Mouse (Mus musculus): Measurements from ENCODE around the gene Htra3. TPM values are rescaled to one million over a fixed set of nuclear protein-coding genes. Genes with fewer than 3 reads are reported as not detected.

The Htra3 gene
- polyA plus RNA-seq, 1 experiment from 2014 or later = 4.7 TPM

GRCm38 (mm10) chr5:35655753-35656485 is 23.7 kb downstream of the Htra3 start:
- no peaks in the 10 kb centered on the region for H3K36me3 ChIP-seq (ENCODE audit: control insufficient read depth, insufficient read depth, low read length)
- no peak overlapping the region for H3K4me3 ChIP-seq (ENCODE audit: low read depth, low read length)
- H3K9me3 ChIP-seq (ENCODE audit: control insufficient read depth, low read length) = no peaks in the 10 kb centered on the region
- DNase-seq (ENCODE audit: low spot score) (no peak), ATAC-seq (ENCODE audit: low FRiP score) (no peak)
- H3K9ac ChIP-seq (ENCODE audit: low read depth, low read length) = no peak overlapping the region
- no peak overlapping the region for H3K4me2 ChIP-seq (replicated peaks; ENCODE audit: low read depth, low read length)
- H3K27ac ChIP-seq (ENCODE audit: low read depth, low read length) = no peak overlapping the region
- H3K4me1 ChIP-seq (replicated peaks; ENCODE audit: control insufficient read depth, insufficient read depth, low read length) = no peaks in the 10 kb centered on the region
- no peaks in the 10 kb centered on the region for H3K27me3 ChIP-seq (ENCODE audit: control insufficient read depth, insufficient read depth, low read length)
- WGBS = 87% methylated on average over 10 of the region's 10 CpGs

GRCm38 (mm10) chr5:35653743-35654395 is 25.7 kb downstream of the Htra3 start:
- Histone ChIP-seq H3K36me3 (ENCODE audit: control insufficient read depth, insufficient read depth, low read length) (no peaks in the 10 kb centered on the region), H3K9ac (ENCODE audit: low read depth, low read length) (no peak overlapping the region), H3K4me1 (replicated peaks; ENCODE audit: control insufficient read depth, insufficient read depth, low read length) (no peaks in the 10 kb centered on the region), H3K4me3 (ENCODE audit: low read depth, low read length) (no peak overlapping the region), H3K9me3 (ENCODE audit: control insufficient read depth, low read length) (no peaks in the 10 kb centered on the region), H3K4me2 (replicated peaks; ENCODE audit: low read depth, low read length) (no peak overlapping the region), H3K27ac (ENCODE audit: low read depth, low read length) (no peak overlapping the region), H3K27me3 (ENCODE audit: control insufficient read depth, insufficient read depth, low read length) (no peaks in the 10 kb centered on the region)
- DNase-seq (ENCODE audit: low spot score) = no peak
- WGBS = 73% methylated on average over 9 of the region's 9 CpGs
- ATAC-seq (ENCODE audit: low FRiP score) = no peak

DNA sequence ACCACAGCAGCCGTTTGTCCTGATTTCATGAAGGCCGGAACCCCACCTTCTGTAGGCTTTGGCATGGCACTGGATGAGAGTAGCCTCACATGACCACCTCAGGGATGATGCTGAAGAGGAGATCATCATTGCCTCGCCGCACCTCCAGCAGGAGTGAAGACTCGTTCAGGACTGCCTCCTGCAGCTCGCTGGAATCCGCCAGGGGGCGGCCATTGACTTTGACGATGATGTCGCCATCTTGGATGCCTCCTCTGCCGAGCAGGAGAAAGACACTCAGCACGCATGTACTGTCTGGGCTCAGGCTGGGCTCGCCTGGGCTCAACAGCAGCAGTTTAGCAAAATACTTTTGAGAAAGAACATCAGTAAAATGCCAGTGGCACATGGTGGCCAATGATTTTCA is 26.7 kb downstream of the Htra3 start:
- DNase-seq (ENCODE audit: low spot score) (no peak), ATAC-seq (ENCODE audit: low FRiP score) (no peak)
- no peaks in the 10 kb centered on the region for H3K27me3 ChIP-seq (ENCODE audit: control insufficient read depth, insufficient read depth, low read length)
- no peaks in the 10 kb centered on the region for H3K4me1 ChIP-seq (replicated peaks; ENCODE audit: control insufficient read depth, insufficient read depth, low read length)
- no peaks in the 10 kb centered on the region for H3K36me3 ChIP-seq (ENCODE audit: control insufficient read depth, insufficient read depth, low read length)
- H3K4me3 ChIP-seq (ENCODE audit: low read depth, low read length) = no peak overlapping the region
- no peak overlapping the region for H3K4me2 ChIP-seq (replicated peaks; ENCODE audit: low read depth, low read length)
- no peaks in the 10 kb centered on the region for H3K9me3 ChIP-seq (ENCODE audit: control insufficient read depth, low read length)
- no peak overlapping the region for H3K27ac ChIP-seq (ENCODE audit: low read depth, low read length)
- 84% methylated on average over 13 of the region's 13 CpGs for WGBS
- H3K9ac ChIP-seq (ENCODE audit: low read depth, low read length) = no peak overlapping the region

- Histone ChIP-seq H3K9ac (ENCODE audit: low read depth, low read length) (no peak overlapping the region), H3K4me1 (replicated peaks; ENCODE audit: control insufficient read depth, insufficient read depth, low read length) (no peaks in the 10 kb centered on the region), H3K36me3 (ENCODE audit: control insufficient read depth, insufficient read depth, low read length) (no peaks in the 10 kb centered on the region), H3K4me2 (replicated peaks; ENCODE audit: low read depth, low read length) (no peak overlapping the region), H3K27ac (ENCODE audit: low read depth, low read length) (no peak overlapping the region), H3K27me3 (ENCODE audit: control insufficient read depth, insufficient read depth, low read length) (no peaks in the 10 kb centered on the region), H3K9me3 (ENCODE audit: control insufficient read depth, low read length) (no peaks in the 10 kb centered on the region), H3K4me3 (ENCODE audit: low read depth, low read length) (no peak overlapping the region)
- WGBS = 81% methylated on average over 3 of the region's 3 CpGs
- no peak for DNase-seq (ENCODE audit: low spot score)
- no peak for ATAC-seq (ENCODE audit: low FRiP score)
These were observed 27.3 kb downstream of the Htra3 start for GRCm38 (mm10) chr5:35652319-35652718.

DNA sequence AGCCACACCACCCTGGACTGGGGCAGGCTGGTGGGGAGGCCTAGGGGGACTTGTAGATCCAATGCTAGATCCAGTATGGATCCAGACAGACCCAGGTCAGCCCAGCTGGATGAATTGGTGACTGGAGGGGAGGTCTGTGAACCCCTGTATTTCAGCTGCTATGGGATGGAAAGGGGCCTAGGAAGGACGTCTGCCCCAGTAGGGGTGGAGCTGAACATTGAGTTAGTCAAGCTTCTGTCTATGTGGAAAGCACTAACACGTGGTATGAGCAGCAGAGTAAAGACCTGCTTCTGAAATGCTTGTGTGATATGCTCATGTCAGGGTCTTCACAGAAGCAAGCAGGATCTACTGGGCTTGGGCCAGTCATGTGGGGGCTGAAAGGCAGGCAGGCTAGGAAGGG is 31.4 kb downstream of the Htra3 start:
- 72% methylated on average over 2 of the region's 2 CpGs for WGBS
- no peaks in the 10 kb centered on the region for H3K9me3 ChIP-seq (ENCODE audit: control insufficient read depth, low read length)
- H3K36me3 ChIP-seq (ENCODE audit: control insufficient read depth, insufficient read depth, low read length) = no peaks in the 10 kb centered on the region
- ATAC-seq (ENCODE audit: low FRiP score) (no peak), DNase-seq (ENCODE audit: low spot score) (no peak)
- no peaks in the 10 kb centered on the region for H3K4me1 ChIP-seq (replicated peaks; ENCODE audit: control insufficient read depth, insufficient read depth, low read length)
- no peak overlapping the region for H3K4me3 ChIP-seq (ENCODE audit: low read depth, low read length)
- no peak overlapping the region for H3K4me2 ChIP-seq (replicated peaks; ENCODE audit: low read depth, low read length)
- no peaks in the 10 kb centered on the region for H3K27me3 ChIP-seq (ENCODE audit: control insufficient read depth, insufficient read depth, low read length)
- no peak overlapping the region for H3K27ac ChIP-seq (ENCODE audit: low read depth, low read length)
- no peak overlapping the region for H3K9ac ChIP-seq (ENCODE audit: low read depth, low read length)

- no peak overlapping the region for H3K4me2 ChIP-seq (replicated peaks; ENCODE audit: low read depth, low read length)
- WGBS = 78% methylated on average over 4 of the region's 4 CpGs
- H3K27me3 ChIP-seq (ENCODE audit: control insufficient read depth, insufficient read depth, low read length) = no peaks in the 10 kb centered on the region
- no peaks in the 10 kb centered on the region for H3K36me3 ChIP-seq (ENCODE audit: control insufficient read depth, insufficient read depth, low read length)
- H3K4me3 ChIP-seq (ENCODE audit: low read depth, low read length) = no peak overlapping the region
- no peak overlapping the region for H3K27ac ChIP-seq (ENCODE audit: low read depth, low read length)
- ATAC-seq (ENCODE audit: low FRiP score) (no peak), DNase-seq (ENCODE audit: low spot score) (no peak)
- H3K9ac ChIP-seq (ENCODE audit: low read depth, low read length) = no peak overlapping the region
- H3K9me3 ChIP-seq (ENCODE audit: control insufficient read depth, low read length) = no peaks in the 10 kb centered on the region
- no peaks in the 10 kb centered on the region for H3K4me1 ChIP-seq (replicated peaks; ENCODE audit: control insufficient read depth, insufficient read depth, low read length)
These were observed 32.0 kb downstream of the Htra3 start for GRCm38 (mm10) chr5:35647562-35647961.

DNA sequence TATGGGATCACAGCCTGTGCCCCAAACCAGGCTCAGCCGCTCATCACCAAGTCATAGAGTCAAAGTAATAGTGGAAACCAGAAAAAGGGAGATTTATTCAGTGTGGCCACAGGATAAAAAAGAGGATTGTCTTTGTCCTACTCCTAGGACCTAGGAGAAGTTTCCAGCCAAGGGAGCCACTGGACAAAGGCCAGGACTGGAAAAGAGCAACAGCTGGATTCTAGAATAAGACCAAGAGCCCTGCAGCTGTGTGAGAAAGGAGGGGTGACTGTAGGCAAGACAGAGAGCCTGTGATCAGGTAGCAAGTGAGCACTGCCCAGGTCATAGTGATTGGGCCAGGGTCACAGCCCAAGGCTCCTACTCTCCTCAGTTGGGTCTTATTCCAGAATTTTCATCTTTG is 32.7 kb downstream of the Htra3 start:
- ATAC-seq (ENCODE audit: low FRiP score) (no peak), DNase-seq (ENCODE audit: low spot score) (no peak)
- no peaks in the 10 kb centered on the region for H3K9me3 ChIP-seq (ENCODE audit: control insufficient read depth, low read length)
- H3K4me1 ChIP-seq (replicated peaks; ENCODE audit: control insufficient read depth, insufficient read depth, low read length) = no peaks in the 10 kb centered on the region
- no peak overlapping the region for H3K4me3 ChIP-seq (ENCODE audit: low read depth, low read length)
- no peak overlapping the region for H3K4me2 ChIP-seq (replicated peaks; ENCODE audit: low read depth, low read length)
- H3K9ac ChIP-seq (ENCODE audit: low read depth, low read length) = no peak overlapping the region
- no peaks in the 10 kb centered on the region for H3K27me3 ChIP-seq (ENCODE audit: control insufficient read depth, insufficient read depth, low read length)
- no peak overlapping the region for H3K27ac ChIP-seq (ENCODE audit: low read depth, low read length)
- WGBS = 91% methylated on average over 1 of the region's 1 CpGs
- no peaks in the 10 kb centered on the region for H3K36me3 ChIP-seq (ENCODE audit: control insufficient read depth, insufficient read depth, low read length)

- Histone ChIP-seq H3K27me3 (ENCODE audit: control insufficient read depth, insufficient read depth, low read length) (no peaks in the 10 kb centered on the region), H3K27ac (ENCODE audit: low read depth, low read length) (no peak overlapping the region), H3K9ac (ENCODE audit: low read depth, low read length) (no peak overlapping the region), H3K4me2 (replicated peaks; ENCODE audit: low read depth, low read length) (no peak overlapping the region), H3K4me3 (ENCODE audit: low read depth, low read length) (no peak overlapping the region), H3K4me1 (replicated peaks; ENCODE audit: control insufficient read depth, insufficient read depth, low read length) (no peaks in the 10 kb centered on the region), H3K36me3 (ENCODE audit: control insufficient read depth, insufficient read depth, low read length) (no peaks in the 10 kb centered on the region), H3K9me3 (ENCODE audit: control insufficient read depth, low read length) (no peaks in the 10 kb centered on the region)
- DNase-seq (ENCODE audit: low spot score) (no peak), ATAC-seq (ENCODE audit: low FRiP score) (no peak)
- WGBS = 89% methylated on average over 6 of the region's 6 CpGs
These were observed 33.6 kb downstream of the Htra3 start for GRCm38 (mm10) chr5:35645938-35646493.

GRCm38 (mm10) chr5:35644082-35644481 is 35.5 kb downstream of the Htra3 start:
- ATAC-seq (ENCODE audit: low FRiP score) = no peak
- no peak overlapping the region for H3K27ac ChIP-seq (ENCODE audit: low read depth, low read length)
- no peaks in the 10 kb centered on the region for H3K4me1 ChIP-seq (replicated peaks; ENCODE audit: control insufficient read depth, insufficient read depth, low read length)
- H3K4me2 ChIP-seq (replicated peaks; ENCODE audit: low read depth, low read length) = no peak overlapping the region
- WGBS = 68% methylated on average over 4 of the region's 4 CpGs
- H3K36me3 ChIP-seq (ENCODE audit: control insufficient read depth, insufficient read depth, low read length) = no peaks in the 10 kb centered on the region
- no peak for DNase-seq (ENCODE audit: low spot score)
- no peak overlapping the region for H3K4me3 ChIP-seq (ENCODE audit: low read depth, low read length)
- no peak overlapping the region for H3K9ac ChIP-seq (ENCODE audit: low read depth, low read length)
- H3K9me3 ChIP-seq (ENCODE audit: control insufficient read depth, low read length) = no peaks in the 10 kb centered on the region
- no peaks in the 10 kb centered on the region for H3K27me3 ChIP-seq (ENCODE audit: control insufficient read depth, insufficient read depth, low read length)

Measured in hindbrain, embryonic 11.5 days (tissue).